Mouse (Mus musculus): ENCODE measurements around the gene Inka1. TPM values are rescaled to one million over a fixed set of nuclear protein-coding genes. Genes with fewer than 3 reads are reported as not detected.

Inka1 gene
- polyA plus RNA-seq, 1 experiment from 2014 or later: 79.2 TPM

Other genes with a start within 250 kb of the Inka1 start
- gene Rbm5, start 214.9 kb downstream of the Inka1 start, polyA plus RNA-seq (2015; fragmentation: Nextera tagmentation; extraction: Ambion mirVana): 262 and 274 TPM in 2 replicates
- 102 and 108 TPM in 2 replicates for gene Rbm6, start 112.6 kb downstream of the Inka1 start, polyA plus RNA-seq (2015; fragmentation: Nextera tagmentation; extraction: Ambion mirVana)
- gene Mon1a, start 97.7 kb downstream of the Inka1 start, polyA plus RNA-seq (2015; fragmentation: Nextera tagmentation; extraction: Ambion mirVana): 14.7 and 14.9 TPM in 2 replicates
- gene Mst1r, start 79.0 kb downstream of the Inka1 start, polyA plus RNA-seq (2015; fragmentation: Nextera tagmentation; extraction: Ambion mirVana): 5.1 and 6.3 TPM in 2 replicates
- not detected in 2 replicates for gene Actl11, start 57.4 kb downstream of the Inka1 start, polyA plus RNA-seq (2015; fragmentation: Nextera tagmentation; extraction: Ambion mirVana)
- 9.1 and 9.7 TPM in 2 replicates for gene Camkv, start 50.2 kb downstream of the Inka1 start, polyA plus RNA-seq (2015; fragmentation: Nextera tagmentation; extraction: Ambion mirVana)
- 23.8 and 29.0 TPM in 2 replicates for gene Traip, start 35.7 kb downstream of the Inka1 start, polyA plus RNA-seq (2015; fragmentation: Nextera tagmentation; extraction: Ambion mirVana)
- gene Uba7, start 10.4 kb downstream of the Inka1 start, polyA plus RNA-seq (2015; fragmentation: Nextera tagmentation; extraction: Ambion mirVana): 25.7 and 28.1 TPM in 2 replicates
- gene Gm20661, start 2.8 kb downstream of the Inka1 start, polyA plus RNA-seq (2015; fragmentation: Nextera tagmentation; extraction: Ambion mirVana): 7.2 and 9.9 TPM in 2 replicates
- gene Cdhr4, start 6.6 kb upstream of the Inka1 start, polyA plus RNA-seq (2015; fragmentation: Nextera tagmentation; extraction: Ambion mirVana): 13.0 and 14.5 TPM in 2 replicates
- gene Gm20662, start 10.5 kb upstream of the Inka1 start, polyA plus RNA-seq (2015; fragmentation: Nextera tagmentation; extraction: Ambion mirVana): 0.58 and 1.3 TPM in 2 replicates
- gene Ip6k1, start 16.6 kb upstream of the Inka1 start, polyA plus RNA-seq (2015; fragmentation: Nextera tagmentation; extraction: Ambion mirVana): 71.4 and 71.9 TPM in 2 replicates
- 27.4 and 31.5 TPM in 2 replicates for gene Gmppb, start 63.4 kb upstream of the Inka1 start, polyA plus RNA-seq (2015; fragmentation: Nextera tagmentation; extraction: Ambion mirVana)
- gene Amigo3, start 67.3 kb upstream of the Inka1 start, polyA plus RNA-seq (2015; fragmentation: Nextera tagmentation; extraction: Ambion mirVana): 3.4 and 3.7 TPM in 2 replicates
- gene Mst1, start 94.6 kb upstream of the Inka1 start, polyA plus RNA-seq (2015; fragmentation: Nextera tagmentation; extraction: Ambion mirVana): 0.38 and 1.0 TPM in 2 replicates
- gene Rnf123, start 97.5 kb upstream of the Inka1 start, polyA plus RNA-seq (2015; fragmentation: Nextera tagmentation; extraction: Ambion mirVana): 31.2 and 36.2 TPM in 2 replicates
- 40.8 and 45.6 TPM in 2 replicates for gene Apeh, start 108.7 kb upstream of the Inka1 start, polyA plus RNA-seq (2015; fragmentation: Nextera tagmentation; extraction: Ambion mirVana)
- 0.63 and 0.69 TPM in 2 replicates for gene Bsn, start 204.5 kb upstream of the Inka1 start, polyA plus RNA-seq (2015; fragmentation: Nextera tagmentation; extraction: Ambion mirVana)

Data from embryonic facial prominence, embryonic 13.5 days (tissue).